Mouse (Mus musculus): ENCODE results near the gene Tomm40l.

DNA sequence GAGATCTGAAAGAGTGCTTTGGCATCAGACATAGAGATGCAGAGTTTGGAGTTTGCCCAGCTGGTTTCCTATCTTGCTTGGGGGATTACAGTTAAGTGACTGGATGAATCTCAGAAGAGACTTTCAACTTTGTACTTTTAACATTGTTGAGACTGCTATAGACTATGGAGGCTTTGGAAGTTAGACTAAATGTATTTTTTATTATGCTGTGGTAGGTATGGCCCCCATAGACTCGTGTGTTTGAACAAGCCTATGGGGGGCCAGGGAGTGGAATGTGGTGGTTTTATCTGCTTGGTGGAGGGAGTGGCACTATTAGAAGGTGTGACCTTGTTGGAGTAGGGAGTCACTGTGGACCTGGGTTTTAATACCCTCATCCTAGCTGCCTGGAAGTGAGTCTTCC is 22.8 kb downstream of the Tomm40l start:
- no peak for TF ChIP-seq CTCF (IDR thresholded peaks at IDR 0.05; ENCODE audit: insufficient read depth, low read depth, low read length)
- TF ChIP-seq POLR2A (IDR thresholded peaks at IDR 0.05; ENCODE audit: insufficient read depth, low read depth, low read length) = no peak
